Mouse (Mus musculus): Measurements from ENCODE around the gene Tpm4. TPM values are rescaled to one million over a fixed set of nuclear protein-coding genes. Genes with fewer than 3 reads are reported as not detected.
A peak's percentile ranks its signal among the peaks of the same experiment; 100 is the strongest.
"Not testable (repeated sequence)": the region's sequence is repeated elsewhere in the genome, so short reads cannot be mapped to it uniquely, and the experiment has no call there.

Tpm4 gene
- total RNA-seq (2014; rRNA removed) (82.1 and 108 TPM in 2 replicates), polyA plus RNA-seq (2015; fragmentation: Nextera tagmentation; extraction: Ambion mirVana) (87.5 and 91.5 TPM in 2 replicates)

GRCm38 (mm10) chr8:72134756-72135445, at the start of gene Tpm4:
Gene Tpm4, plus strand, starts transcription at chr8:72134975.
- Histone ChIP-seq H3K4me2 (ENCODE audit: low read depth, low read length, poor library complexity, severe bottlenecking) (peak within 1 kb of the TSS; percentile 83), H3K9me3 (ENCODE audit: low read length) (no peaks in the 10 kb centered on the region), H3K4me3 (ENCODE audit: low read depth, low read length) (peak within 1 kb of the TSS; percentile 87), H3K36me3 (ENCODE audit: insufficient read depth, low read length) (no peaks in the 10 kb centered on the region), H3K4me1 (ENCODE audit: insufficient read depth, low read length) (0 out of 2 replicates have a peak, but pooled peaks cover 5% of the 10 kb centered on the region), H3K27ac (ENCODE audit: low read depth, low read length) (peak within 1 kb of the TSS; percentile 75), H3K9ac (replicated peaks; ENCODE audit: low read length, poor library complexity, severe bottlenecking) (peak within 1 kb of the TSS; percentile 90), H3K27me3 (ENCODE audit: insufficient read depth, low read length) (no peaks in the 10 kb centered on the region)
- DNase-seq (ENCODE audit: low spot score) (peak; percentile 65), ATAC-seq (ENCODE audit: low FRiP score) (peak; percentile 87)
- no peak for TF ChIP-seq CTCF (IDR thresholded peaks at IDR 0.05)
- 1% methylated on average over 24 of the region's 49 CpGs for WGBS

- WGBS = 90% methylated on average over 3 of the region's 3 CpGs
Measured at GRCm38 (mm10) chr8:72087611-72088010, 47.2 kb upstream of the Tpm4 start.

GRCm38 (mm10) chr8:72096721-72097120, 38.1 kb upstream of the Tpm4 start:
- not testable (repeated sequence) for H3K9ac ChIP-seq (replicated peaks; ENCODE audit: low read length, poor library complexity, severe bottlenecking); ATAC-seq (ENCODE audit: low FRiP score); H3K27ac ChIP-seq (ENCODE audit: low read depth, low read length); H3K36me3 ChIP-seq (ENCODE audit: insufficient read depth, low read length); H3K4me1 ChIP-seq (ENCODE audit: insufficient read depth, low read length); H3K27me3 ChIP-seq (ENCODE audit: insufficient read depth, low read length); H3K4me3 ChIP-seq (ENCODE audit: low read depth, low read length); DNase-seq (ENCODE audit: low spot score); H3K4me2 ChIP-seq (ENCODE audit: low read depth, low read length, poor library complexity, severe bottlenecking); H3K9me3 ChIP-seq (ENCODE audit: low read length)

More at GRCm38 (mm10) chr8:72087611-72088010, 47.2 kb upstream of the Tpm4 start:
- H3K4me1 ChIP-seq (ENCODE audit: insufficient read depth, low read length); H3K9me3 ChIP-seq (ENCODE audit: low read length); H3K36me3 ChIP-seq (ENCODE audit: insufficient read depth, low read length); H3K4me2 ChIP-seq (ENCODE audit: low read depth, low read length, poor library complexity, severe bottlenecking); H3K9ac ChIP-seq (replicated peaks; ENCODE audit: low read length, poor library complexity, severe bottlenecking); DNase-seq (ENCODE audit: low spot score); H3K4me3 ChIP-seq (ENCODE audit: low read depth, low read length); H3K27me3 ChIP-seq (ENCODE audit: insufficient read depth, low read length); H3K27ac ChIP-seq (ENCODE audit: low read depth, low read length); ATAC-seq (ENCODE audit: low FRiP score): not testable (repeated sequence)

GRCm38 (mm10) chr8:72099377-72100103, 35.2 kb upstream of the Tpm4 start:
- not testable (repeated sequence) for H3K9me3 ChIP-seq (ENCODE audit: low read length); H3K9ac ChIP-seq (replicated peaks; ENCODE audit: low read length, poor library complexity, severe bottlenecking); ATAC-seq (ENCODE audit: low FRiP score); H3K4me3 ChIP-seq (ENCODE audit: low read depth, low read length); H3K4me1 ChIP-seq (ENCODE audit: insufficient read depth, low read length); H3K27ac ChIP-seq (ENCODE audit: low read depth, low read length); H3K4me2 ChIP-seq (ENCODE audit: low read depth, low read length, poor library complexity, severe bottlenecking); H3K36me3 ChIP-seq (ENCODE audit: insufficient read depth, low read length); H3K27me3 ChIP-seq (ENCODE audit: insufficient read depth, low read length)
- DNase-seq (ENCODE audit: low spot score) = peak; percentile 1
- WGBS = 57% methylated on average over 6 of the region's 7 CpGs

GRCm38 (mm10) chr8:72105165-72105564, 29.6 kb upstream of the Tpm4 start:
- H3K4me1 ChIP-seq (ENCODE audit: insufficient read depth, low read length) = no peaks in the 10 kb centered on the region
- no peaks in the 10 kb centered on the region for H3K36me3 ChIP-seq (ENCODE audit: insufficient read depth, low read length)
- no peaks in the 10 kb centered on the region for H3K27me3 ChIP-seq (ENCODE audit: insufficient read depth, low read length)
- H3K9ac ChIP-seq (replicated peaks; ENCODE audit: low read length, poor library complexity, severe bottlenecking) = no peak overlapping the region
- TF ChIP-seq CTCF (IDR thresholded peaks at IDR 0.05) = no peak
- no peak for DNase-seq (ENCODE audit: low spot score)
- no peak overlapping the region for H3K27ac ChIP-seq (ENCODE audit: low read depth, low read length)
- no peaks in the 10 kb centered on the region for H3K9me3 ChIP-seq (ENCODE audit: low read length)
- H3K4me3 ChIP-seq (ENCODE audit: low read depth, low read length) = no peak overlapping the region
- no peak overlapping the region for H3K4me2 ChIP-seq (ENCODE audit: low read depth, low read length, poor library complexity, severe bottlenecking)
- no peak for ATAC-seq (ENCODE audit: low FRiP score)
- 17% methylated on average over 4 of the region's 4 CpGs for WGBS

- Histone ChIP-seq H3K27me3 (ENCODE audit: insufficient read depth, low read length) (no peaks in the 10 kb centered on the region), H3K4me1 (ENCODE audit: insufficient read depth, low read length) (no peaks in the 10 kb centered on the region), H3K4me3 (ENCODE audit: low read depth, low read length) (no peak within 1 kb of the TSS), H3K9ac (replicated peaks; ENCODE audit: low read length, poor library complexity, severe bottlenecking) (no peak within 1 kb of the TSS), H3K36me3 (ENCODE audit: insufficient read depth, low read length) (no peaks in the 10 kb centered on the region), H3K27ac (ENCODE audit: low read depth, low read length) (no peak within 1 kb of the TSS), H3K4me2 (ENCODE audit: low read depth, low read length, poor library complexity, severe bottlenecking) (no peak within 1 kb of the TSS), H3K9me3 (ENCODE audit: low read length) (no peaks in the 10 kb centered on the region)
- no peak for TF ChIP-seq CTCF (IDR thresholded peaks at IDR 0.05)
- DNase-seq (ENCODE audit: low spot score) (no peak), ATAC-seq (ENCODE audit: low FRiP score) (no peak)
- 90% methylated on average over 3 of the region's 3 CpGs for WGBS
Measured at GRCm38 (mm10) chr8:72106740-72107139, 28.0 kb upstream of the Tpm4 start, which contains the start of gene Olfr374. Gene Olfr374, plus strand, starts transcription at chr8:72107040.

All from midbrain, postnatal 0 days (tissue).